Mouse (Mus musculus): Measurements from ENCODE around the gene Smc1a. TPM values are rescaled to one million over a fixed set of nuclear protein-coding genes. Genes with fewer than 3 reads are reported as not detected.

Smc1a gene
- 10 to 100 TPM; 51.9 to 63.2 TPM for total RNA-seq (2021)
- long read RNA-seq, experiment 1, full-length matches to known transcripts = 22 of 61 reads
- long read RNA-seq, experiment 1, partial matches to known transcripts = 34 of 61 reads
- long read RNA-seq, experiment 1, other reads (novel, unspliced or antisense) = 5 of 61 reads
- long read RNA-seq, experiment 2, full-length matches to known transcripts = 33 of 39 reads
- long read RNA-seq, experiment 2, partial matches to known transcripts = 2 of 39 reads
- long read RNA-seq, experiment 2, other reads (novel, unspliced or antisense) = 4 of 39 reads

GRCm38 (mm10) chrX:152016151-152017145 is at the start of gene Smc1a, which contains the start of gene Ribc1:
TSS of gene Smc1a (plus strand) at chrX:152016428.
TSS of gene Ribc1 (minus strand) at chrX:152016295.
- peak; percentile 91 for DNase-seq

GRCm38 (mm10) chrX:151999006-151999710 is 17.1 kb upstream of the Smc1a start:
- no peak for DNase-seq

DNA sequence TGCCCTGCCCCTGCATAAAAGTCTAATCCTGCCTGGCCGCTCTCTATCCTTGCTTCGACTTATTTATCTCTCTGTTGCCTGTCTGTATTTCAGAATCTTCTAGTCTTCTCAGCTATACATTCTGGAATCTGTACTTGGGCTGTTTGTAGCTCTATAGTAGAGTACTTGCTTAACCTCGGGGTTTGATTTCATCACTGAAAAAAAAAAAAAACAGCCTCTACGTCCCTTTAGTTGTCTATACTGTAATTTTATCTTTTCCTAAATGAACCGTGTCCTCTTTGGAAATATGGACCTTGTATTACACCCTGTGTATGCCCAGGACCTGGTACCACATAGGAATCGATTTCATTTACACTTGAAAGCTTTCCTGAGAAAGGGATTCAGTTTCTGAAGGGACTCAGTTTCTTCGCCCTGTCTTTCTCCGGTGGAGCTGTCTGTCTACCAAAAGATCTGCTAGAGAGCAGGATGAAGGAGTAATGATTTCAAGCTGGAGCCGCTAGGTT is 15.0 kb upstream of the Smc1a start:
- DNase-seq = no peak

DNA sequence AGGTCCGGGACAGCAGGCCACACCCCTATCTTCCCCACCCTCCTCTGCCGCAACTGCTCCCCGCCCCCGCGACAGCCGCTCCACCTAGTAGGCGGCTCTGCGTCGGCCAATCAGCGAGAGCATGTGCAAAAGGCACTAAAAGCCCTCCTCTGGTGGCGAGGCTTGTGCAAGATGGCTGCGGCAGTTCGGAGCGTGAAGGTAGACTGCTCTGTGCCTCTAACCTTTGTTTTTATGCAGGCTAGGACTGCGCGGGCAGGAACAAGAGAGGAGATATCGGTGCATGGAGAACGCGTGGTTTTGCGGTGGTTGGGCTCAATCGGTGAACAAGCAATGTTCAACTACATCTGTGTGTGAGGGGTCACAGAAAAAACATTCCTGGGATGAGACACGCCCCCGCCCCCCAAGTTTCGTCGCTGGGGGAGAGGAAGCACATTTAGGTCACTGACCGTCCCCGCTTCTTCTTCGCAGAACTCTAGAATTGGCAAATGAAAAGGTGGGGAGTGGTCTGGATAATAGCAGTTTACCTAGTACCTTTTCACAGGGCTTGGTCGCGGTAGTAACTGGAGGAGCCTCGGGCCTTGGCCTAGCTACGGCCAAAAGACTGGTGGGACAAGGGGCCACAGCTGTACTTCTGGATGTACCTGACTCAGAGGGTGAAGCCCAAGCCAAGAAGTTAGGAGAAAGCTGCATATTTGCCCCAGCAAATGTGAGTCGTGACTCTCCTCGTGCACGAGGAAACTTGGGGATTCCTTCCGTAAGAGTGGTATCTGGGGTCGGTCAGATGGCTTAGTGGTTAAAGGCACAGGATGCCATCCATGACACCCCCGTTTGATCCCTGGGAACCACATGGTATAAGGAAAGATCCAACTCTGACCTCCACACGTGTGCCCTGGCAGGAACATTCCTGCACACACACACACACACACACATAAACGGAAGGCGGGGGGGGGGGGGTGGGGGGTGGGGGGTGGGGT is 14.2 kb upstream of the Smc1a start, which contains the start of gene Hsd17b10:
Hsd17b10 (plus strand) TSS at position 109 of the 974 bp plus-strand sequence.
- DNase-seq = peak; percentile 90

DNA sequence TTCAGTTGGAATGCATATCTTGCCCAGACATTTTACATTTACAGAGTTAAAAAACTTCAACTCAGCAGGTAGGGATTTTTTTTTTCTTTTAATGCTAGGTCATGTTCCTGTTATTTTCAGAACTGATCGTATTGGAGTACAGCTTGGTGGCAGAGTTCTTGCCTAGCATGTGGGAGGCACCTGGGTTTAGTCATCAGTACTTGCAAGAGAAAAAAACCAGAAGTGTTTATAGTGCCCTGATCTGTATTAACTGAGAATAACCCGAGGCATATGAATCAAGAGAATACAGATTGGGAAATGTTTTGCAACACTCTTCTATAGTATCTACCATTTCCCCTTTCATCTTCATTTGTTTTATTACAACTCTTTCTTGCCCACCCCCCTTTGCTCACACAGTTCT is 13.4 kb upstream of the Smc1a start:
- DNase-seq = no peak

DNA sequence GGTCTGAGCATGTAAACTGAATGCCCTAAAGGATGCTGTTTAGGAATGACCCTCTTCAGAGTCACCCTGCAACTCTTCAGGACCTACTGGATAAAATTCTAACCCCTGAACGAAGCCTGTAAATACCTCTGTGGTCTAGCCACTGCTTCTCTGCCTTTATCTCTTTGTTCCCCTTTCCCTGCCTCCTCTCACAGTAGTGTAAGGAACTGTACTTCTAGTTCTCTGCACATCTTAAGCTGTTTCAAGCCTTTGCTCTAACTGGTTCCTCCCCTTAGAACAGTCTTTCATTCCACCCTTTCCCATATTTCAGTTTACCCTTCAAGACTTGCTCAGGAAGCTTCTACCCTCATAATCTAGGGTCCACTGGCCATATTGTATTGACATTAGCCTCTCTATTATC is 8.4 kb upstream of the Smc1a start:
- no peak for DNase-seq

DNA sequence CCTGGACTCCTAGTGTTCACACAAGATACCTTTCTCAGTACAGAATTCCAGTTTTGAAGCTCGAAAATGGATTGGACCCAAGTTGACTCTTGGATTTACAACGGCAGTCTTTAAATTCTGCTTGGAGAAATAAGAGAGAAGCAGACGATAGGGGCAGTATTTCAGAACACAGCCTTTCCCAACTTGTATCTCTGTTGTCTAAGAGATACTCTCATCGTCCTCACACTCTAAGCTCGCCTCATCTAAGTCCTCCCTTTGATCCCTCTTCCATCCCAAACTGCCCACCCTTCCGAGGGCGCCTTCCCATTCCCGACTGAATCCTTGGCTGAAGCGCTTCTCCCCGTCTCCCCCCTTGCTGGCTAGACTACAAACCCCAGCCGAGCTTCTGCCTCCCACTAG is 477 bp upstream of the Smc1a start:
- no peak for DNase-seq

GRCm38 (mm10) chrX:152017186-152017585 is 958 bp downstream of the Smc1a start:
- no peak for DNase-seq

DNA sequence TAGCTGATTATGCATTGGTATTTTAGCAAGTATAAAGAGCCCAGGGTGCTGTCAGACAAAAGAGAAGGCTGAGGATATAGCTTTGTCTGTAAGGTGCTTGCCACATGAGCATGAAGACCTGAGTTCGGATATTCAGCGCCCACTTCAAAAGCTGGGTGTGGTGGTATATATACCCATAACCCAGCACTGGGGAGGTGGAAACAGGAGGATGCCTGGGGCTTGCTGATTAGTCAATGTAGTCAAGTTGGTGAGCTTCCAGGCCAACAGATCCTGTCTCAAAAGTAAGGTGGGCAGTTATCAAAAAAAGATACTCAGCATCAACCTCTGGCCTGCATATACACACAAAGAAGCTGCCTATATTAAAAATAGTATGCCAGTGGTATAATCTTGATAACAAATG is 3.1 kb downstream of the Smc1a start:
- DNase-seq = no peak

GRCm38 (mm10) chrX:152039865-152040264 is 23.6 kb downstream of the Smc1a start:
- DNase-seq = no peak

DNA sequence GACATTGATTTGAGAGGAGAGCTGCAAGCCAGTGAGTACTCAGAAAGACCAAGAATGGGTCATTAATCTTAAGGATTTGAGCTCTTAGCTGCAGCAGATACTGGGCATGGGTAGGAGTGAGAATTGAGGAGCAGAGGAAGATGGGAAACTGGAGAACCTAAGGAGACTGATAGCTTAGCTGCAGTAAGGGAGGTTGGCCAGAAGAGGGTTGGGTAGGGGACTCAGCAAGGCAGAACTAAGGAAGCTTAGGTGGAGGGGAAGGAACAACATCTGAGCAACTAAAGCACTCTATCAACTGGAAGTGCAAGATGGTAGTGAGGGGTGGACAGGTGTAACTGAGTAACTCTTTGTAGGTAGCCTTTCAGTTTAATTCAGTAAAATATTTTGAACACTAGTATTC is 31.0 kb downstream of the Smc1a start:
- no peak for DNase-seq

- no peak for DNase-seq
Observed at GRCm38 (mm10) chrX:152052546-152052945, 36.3 kb downstream of the Smc1a start.

DNA sequence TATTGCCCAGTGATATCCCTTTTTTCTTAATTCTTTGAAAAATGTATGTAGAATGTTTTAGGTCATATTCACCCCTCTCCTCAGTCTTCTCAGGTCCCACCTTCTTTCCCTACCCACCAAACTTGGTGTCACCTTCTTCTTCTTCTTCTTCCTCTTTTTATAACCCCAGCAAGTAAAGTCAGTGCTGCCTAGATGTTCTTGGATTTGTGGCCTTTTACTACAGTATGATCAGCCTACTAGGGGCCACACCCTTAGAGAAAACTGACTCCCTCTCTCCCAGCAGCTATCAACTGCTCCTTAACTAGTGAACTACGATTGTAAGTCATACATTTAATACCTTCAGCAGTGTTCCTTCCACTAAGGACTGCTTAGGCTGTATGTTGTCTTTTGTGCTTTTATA is 37.9 kb downstream of the Smc1a start:
- DNase-seq = no peak

GRCm38 (mm10) chrX:152065674-152066073 is 49.4 kb downstream of the Smc1a start:
- no peak for DNase-seq

DNA sequence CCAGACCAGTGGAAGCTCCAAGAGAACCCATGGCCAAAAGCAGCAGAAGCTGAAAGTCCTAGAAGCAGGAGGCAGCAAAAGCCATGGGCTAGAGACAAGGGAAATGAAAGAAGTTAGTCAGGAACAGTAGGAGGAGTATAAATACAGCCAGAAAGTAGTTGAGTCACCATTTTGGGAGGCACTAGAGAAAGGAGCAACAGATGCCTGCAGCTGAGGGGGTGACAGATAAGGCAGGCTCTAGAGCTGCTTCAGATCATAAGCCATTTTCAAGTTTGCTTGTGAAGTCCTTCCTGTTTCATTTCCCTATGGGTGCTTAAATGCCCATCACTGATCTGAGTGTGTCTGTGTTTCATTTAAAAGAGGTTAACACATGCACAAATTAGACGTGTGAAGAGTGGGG is 51.6 kb downstream of the Smc1a start:
- DNase-seq = no peak

GRCm38 (mm10) chrX:152089832-152090614 is 73.8 kb downstream of the Smc1a start:
- DNase-seq = peak; percentile 55

- no peak for DNase-seq
Observed at GRCm38 (mm10) chrX:152097572-152097971, 81.3 kb downstream of the Smc1a start.

Measured in adrenal gland, postnatal 10 days (tissue).